Mouse (Mus musculus): Measurements from ENCODE around the gene Bicral. TPM values are rescaled to one million over a fixed set of nuclear protein-coding genes. Genes with fewer than 3 reads are reported as not detected.
A peak's percentile ranks its signal among the peaks of the same experiment; 100 is the strongest.

The Bicral gene
- polyA plus RNA-seq, 1 experiment, result 5.1 TPM

DNA sequence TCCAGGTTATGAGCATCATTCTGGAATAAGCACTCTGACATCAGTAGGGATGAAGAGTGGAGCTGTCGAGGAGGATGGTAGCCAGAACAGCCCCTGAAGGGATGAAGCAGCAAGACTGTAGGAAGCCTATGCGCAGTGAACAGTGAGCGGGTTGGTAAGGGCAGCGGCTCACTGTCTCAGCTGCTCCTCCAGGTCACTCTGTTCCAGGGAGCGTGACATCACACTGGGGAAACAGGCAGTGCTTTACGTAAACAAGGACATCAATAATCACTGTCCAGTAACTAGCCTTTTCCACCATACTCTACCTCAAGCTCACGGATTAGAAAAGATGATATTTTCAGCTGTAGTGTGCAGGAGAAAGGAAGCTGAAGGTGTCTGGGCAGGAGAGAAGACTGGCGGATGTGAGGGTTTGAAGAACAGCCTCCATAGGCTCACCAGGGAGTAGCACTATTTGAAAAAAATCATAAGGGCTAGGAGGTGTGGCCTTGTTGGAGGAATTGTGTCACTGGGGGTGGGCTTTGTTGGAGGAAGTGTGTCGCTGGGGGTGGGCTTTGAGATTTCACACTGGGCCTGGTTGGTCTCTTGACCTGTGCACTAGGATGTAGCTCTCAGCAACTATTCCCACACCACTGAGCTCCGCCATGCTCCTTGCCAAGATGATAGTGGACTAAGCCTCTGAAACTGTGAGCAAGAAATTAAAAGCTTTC is 17.8 kb downstream of the Bicral start:
- Histone ChIP-seq H3ac (ENCODE audit: control insufficient read depth, insufficient read length) (no peak overlapping the region), H3K79me2 (ENCODE audit: control insufficient read depth, insufficient read depth) (peaks cover 5% of the 10 kb centered on the region), H3K36me3 (ENCODE audit: control insufficient read depth, insufficient read depth) (no peaks in the 10 kb centered on the region), H3K27me3 (ENCODE audit: control insufficient read depth, insufficient read depth, insufficient read length) (no peaks in the 10 kb centered on the region), H3K4me2 (ENCODE audit: low read depth) (no peak overlapping the region), H3K4me3 (no peak overlapping the region)
- TF ChIP-seq MYOG (IDR thresholded peaks at IDR 0.05; ENCODE audit: control insufficient read depth in 1 of 3, insufficient read depth in 1 of 3, insufficient read length in 2 of 3, low read depth in 2 of 3) (no peak), MYOD1 (IDR thresholded peaks at IDR 0.05; ENCODE audit: control insufficient read depth in 1 of 3, insufficient read length in 2 of 3, low read depth in 2 of 3) (no peak), SRF (IDR thresholded peaks at IDR 0.05; ENCODE audit: control insufficient read depth, insufficient read length, low read depth) (no peak), E2F4 (IDR thresholded peaks at IDR 0.05; ENCODE audit: insufficient read depth) (no peak)

DNA sequence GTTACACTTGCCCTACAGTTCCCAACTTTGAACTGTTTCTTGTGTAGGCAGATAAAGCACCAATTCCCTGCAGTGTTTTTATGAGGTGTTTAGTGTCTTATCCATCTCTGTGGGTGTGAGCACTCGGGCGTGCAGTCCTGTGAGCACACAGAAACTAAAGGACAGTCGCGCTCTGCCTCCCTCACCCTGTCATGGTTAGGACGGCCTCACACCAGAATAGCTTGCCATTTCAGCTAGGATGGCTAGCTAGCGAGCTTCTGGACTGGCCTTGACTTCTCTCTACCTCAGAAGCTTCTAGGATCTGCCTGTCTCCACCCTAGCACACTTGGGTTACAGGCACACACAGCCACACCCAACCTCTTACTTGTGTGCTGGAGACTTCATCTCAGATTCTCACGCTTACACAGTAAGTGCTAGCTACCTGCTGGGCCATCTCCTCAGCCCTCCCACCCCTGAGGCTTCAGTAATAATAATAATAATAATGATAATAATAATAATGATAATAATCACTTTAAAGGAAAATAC is 19.8 kb downstream of the Bicral start:
- H3K4me3 ChIP-seq, result no peak overlapping the region
- H3K79me2 ChIP-seq (ENCODE audit: control insufficient read depth, insufficient read depth), result no peaks in the 10 kb centered on the region
- no peak for TF ChIP-seq MYOD1 (IDR thresholded peaks at IDR 0.05; ENCODE audit: control insufficient read depth in 1 of 3, insufficient read length in 2 of 3, low read depth in 2 of 3)
- no peak for TF ChIP-seq TCF3 (IDR thresholded peaks at IDR 0.05; ENCODE audit: insufficient read length, low read depth)
- no peak for TF ChIP-seq CEBPB (IDR thresholded peaks at IDR 0.05; ENCODE audit: insufficient read depth, poor library complexity, severe bottlenecking)
- no peak for TF ChIP-seq TCF12 (IDR thresholded peaks at IDR 0.05; ENCODE audit: insufficient read depth, poor library complexity, severe bottlenecking)
- no peak for TF ChIP-seq POLR2AphosphoS2 (IDR thresholded peaks at IDR 0.05; ENCODE audit: insufficient read length, low read depth)
- H3ac ChIP-seq (ENCODE audit: control insufficient read depth, insufficient read length), result no peak overlapping the region
- no peak overlapping the region for H3K4me2 ChIP-seq (ENCODE audit: low read depth)
- no peaks in the 10 kb centered on the region for H3K27me3 ChIP-seq (ENCODE audit: control insufficient read depth, insufficient read depth, insufficient read length)
- H3K36me3 ChIP-seq (ENCODE audit: control insufficient read depth, insufficient read depth), result no peaks in the 10 kb centered on the region

DNA sequence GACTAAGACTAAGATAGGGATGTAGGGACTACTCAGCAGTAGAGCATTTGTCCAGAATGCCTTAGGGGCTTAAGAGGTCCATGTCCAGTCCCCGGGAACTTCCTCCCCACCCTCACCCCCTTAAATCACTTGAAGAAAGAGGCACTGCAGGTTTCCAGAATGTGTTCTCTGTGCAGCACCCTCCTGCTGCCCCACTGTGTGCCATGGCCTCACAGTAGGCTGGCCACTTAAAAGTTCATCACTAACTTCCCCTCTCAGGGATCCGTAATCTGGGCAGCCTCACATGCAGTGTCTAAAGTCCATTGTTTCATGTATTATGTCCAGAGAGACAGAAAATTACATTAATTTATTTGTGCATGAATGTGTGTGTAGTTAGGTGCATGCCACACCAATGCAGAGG is 20.4 kb downstream of the Bicral start:
- TF ChIP-seq USF1 (IDR thresholded peaks at IDR 0.05; ENCODE audit: low read depth), result no peak
- no peak for TF ChIP-seq TCF12 (IDR thresholded peaks at IDR 0.05; ENCODE audit: insufficient read depth, poor library complexity, severe bottlenecking)
- no peak for TF ChIP-seq E2F4 (IDR thresholded peaks at IDR 0.05; ENCODE audit: insufficient read depth)
- no peak for TF ChIP-seq TCF3 (IDR thresholded peaks at IDR 0.05; ENCODE audit: insufficient read length, low read depth)
- TF ChIP-seq CEBPB (IDR thresholded peaks at IDR 0.05; ENCODE audit: insufficient read depth, poor library complexity, severe bottlenecking), result no peak
- TF ChIP-seq MYOD1 (IDR thresholded peaks at IDR 0.05; ENCODE audit: control insufficient read depth in 1 of 3, insufficient read length in 2 of 3, low read depth in 2 of 3), result no peak
- no peak for TF ChIP-seq POLR2A (IDR thresholded peaks at IDR 0.05; ENCODE audit: insufficient read length, low read depth)
- no peak for TF ChIP-seq MYOG (IDR thresholded peaks at IDR 0.05; ENCODE audit: control insufficient read depth in 1 of 3, insufficient read depth in 1 of 3, insufficient read length in 2 of 3, low read depth in 2 of 3)
- TF ChIP-seq POLR2AphosphoS2 (IDR thresholded peaks at IDR 0.05; ENCODE audit: insufficient read length, low read depth), result no peak
- no peak for TF ChIP-seq SRF (IDR thresholded peaks at IDR 0.05; ENCODE audit: control insufficient read depth, insufficient read length, low read depth)
- no peak for TF ChIP-seq REST (IDR thresholded peaks at IDR 0.05; ENCODE audit: insufficient read depth, insufficient read length)
- Histone ChIP-seq H3K4me2 (ENCODE audit: low read depth) (no peak overlapping the region), H3K27me3 (ENCODE audit: control insufficient read depth, insufficient read depth, insufficient read length) (no peaks in the 10 kb centered on the region), H3K4me3 (no peak overlapping the region), H3K36me3 (ENCODE audit: control insufficient read depth, insufficient read depth) (no peaks in the 10 kb centered on the region), H3ac (ENCODE audit: control insufficient read depth, insufficient read length) (no peak overlapping the region), H3K79me2 (ENCODE audit: control insufficient read depth, insufficient read depth) (no peaks in the 10 kb centered on the region)

DNA sequence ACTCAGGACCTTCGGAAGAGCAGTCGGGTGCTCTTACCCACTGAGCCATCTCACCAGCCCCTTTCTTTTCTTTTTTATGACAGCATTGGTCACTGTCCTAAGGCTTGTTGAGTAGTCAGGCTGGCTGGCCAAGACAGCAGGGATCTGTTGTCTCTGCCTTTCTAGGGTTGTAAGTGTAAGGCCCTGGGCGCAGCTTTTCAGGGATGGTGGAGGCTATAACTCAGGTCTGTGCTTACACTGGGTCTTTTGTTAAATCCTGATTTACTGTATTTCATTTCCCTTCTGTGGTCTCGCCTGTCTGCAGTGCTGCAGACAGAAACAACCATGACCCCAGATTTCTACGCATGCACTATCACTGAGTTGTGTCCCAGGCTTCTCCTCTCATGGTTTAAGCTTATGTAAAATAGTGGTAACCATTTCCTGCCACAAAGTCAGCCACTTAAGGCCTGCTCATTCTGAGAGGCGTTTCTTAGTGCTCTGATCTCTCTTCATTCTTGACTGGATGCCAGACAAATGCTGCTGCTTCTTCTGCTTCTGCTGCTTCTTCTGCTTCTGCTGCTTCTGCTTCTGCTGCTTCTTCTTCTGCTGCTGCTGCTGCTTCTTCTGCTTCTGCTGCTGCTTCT is 23.1 kb downstream of the Bicral start:
- no peak overlapping the region for H3K4me2 ChIP-seq (ENCODE audit: low read depth)
- no peak overlapping the region for H3ac ChIP-seq (ENCODE audit: control insufficient read depth, insufficient read length)
- no peak overlapping the region for H3K4me3 ChIP-seq
- H3K27me3 ChIP-seq (ENCODE audit: control insufficient read depth, insufficient read depth, insufficient read length), result no peaks in the 10 kb centered on the region
- H3K79me2 ChIP-seq (ENCODE audit: control insufficient read depth, insufficient read depth), result no peaks in the 10 kb centered on the region
- no peaks in the 10 kb centered on the region for H3K36me3 ChIP-seq (ENCODE audit: control insufficient read depth, insufficient read depth)
- TF ChIP-seq TCF12 (IDR thresholded peaks at IDR 0.05; ENCODE audit: insufficient read depth, poor library complexity, severe bottlenecking) (no peak), MAX (IDR thresholded peaks at IDR 0.05; ENCODE audit: low read depth) (no peak), E2F4 (IDR thresholded peaks at IDR 0.05; ENCODE audit: insufficient read depth) (no peak), SRF (IDR thresholded peaks at IDR 0.05; ENCODE audit: control insufficient read depth, insufficient read length, low read depth) (no peak), TCF3 (IDR thresholded peaks at IDR 0.05; ENCODE audit: insufficient read length, low read depth) (no peak), POLR2AphosphoS2 (IDR thresholded peaks at IDR 0.05; ENCODE audit: insufficient read length, low read depth) (no peak), MYOD1 (IDR thresholded peaks at IDR 0.05; ENCODE audit: control insufficient read depth in 1 of 3, insufficient read length in 2 of 3, low read depth in 2 of 3) (no peak), POLR2A (IDR thresholded peaks at IDR 0.05; ENCODE audit: insufficient read length, low read depth) (no peak), REST (IDR thresholded peaks at IDR 0.05; ENCODE audit: insufficient read depth, insufficient read length) (no peak), CEBPB (IDR thresholded peaks at IDR 0.05; ENCODE audit: insufficient read depth, poor library complexity, severe bottlenecking) (no peak), MYOG (IDR thresholded peaks at IDR 0.05; ENCODE audit: control insufficient read depth in 1 of 3, insufficient read depth in 1 of 3, insufficient read length in 2 of 3, low read depth in 2 of 3) (no peak), USF1 (IDR thresholded peaks at IDR 0.05; ENCODE audit: low read depth) (no peak)

DNA sequence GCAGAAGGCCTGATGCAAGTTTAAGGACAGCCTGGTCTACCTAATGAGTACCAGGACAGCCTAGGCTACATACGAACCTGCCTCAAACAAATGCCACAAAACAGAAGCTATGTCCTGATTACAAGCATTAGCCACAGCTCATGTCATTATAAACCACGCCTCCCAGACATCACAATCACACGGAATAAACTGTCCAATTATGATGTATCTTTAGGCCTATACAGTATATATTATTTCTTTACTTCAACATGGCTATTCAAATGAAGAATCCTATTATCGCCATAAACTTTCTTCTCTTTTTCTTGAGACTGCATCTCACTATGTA is 25.3 kb downstream of the Bicral start:
- TF ChIP-seq MYOD1 (IDR thresholded peaks at IDR 0.05; ENCODE audit: control insufficient read depth in 1 of 3, insufficient read length in 2 of 3, low read depth in 2 of 3) (no peak), USF1 (IDR thresholded peaks at IDR 0.05; ENCODE audit: low read depth) (no peak), REST (IDR thresholded peaks at IDR 0.05; ENCODE audit: insufficient read depth, insufficient read length) (no peak), POLR2AphosphoS2 (IDR thresholded peaks at IDR 0.05; ENCODE audit: insufficient read length, low read depth) (no peak), E2F4 (IDR thresholded peaks at IDR 0.05; ENCODE audit: insufficient read depth) (no peak), MAX (IDR thresholded peaks at IDR 0.05; ENCODE audit: low read depth) (no peak), SRF (IDR thresholded peaks at IDR 0.05; ENCODE audit: control insufficient read depth, insufficient read length, low read depth) (no peak), POLR2A (IDR thresholded peaks at IDR 0.05; ENCODE audit: insufficient read length, low read depth) (no peak), TCF3 (IDR thresholded peaks at IDR 0.05; ENCODE audit: insufficient read length, low read depth) (no peak), TCF12 (IDR thresholded peaks at IDR 0.05; ENCODE audit: insufficient read depth, poor library complexity, severe bottlenecking) (no peak), MYOG (IDR thresholded peaks at IDR 0.05; ENCODE audit: control insufficient read depth in 1 of 3, insufficient read depth in 1 of 3, insufficient read length in 2 of 3, low read depth in 2 of 3) (no peak), CEBPB (IDR thresholded peaks at IDR 0.05; ENCODE audit: insufficient read depth, poor library complexity, severe bottlenecking) (no peak)
- H3K4me2 ChIP-seq (ENCODE audit: low read depth), result peak overlapping the region; percentile 12
- no peak overlapping the region for H3K4me3 ChIP-seq
- no peaks in the 10 kb centered on the region for H3K79me2 ChIP-seq (ENCODE audit: control insufficient read depth, insufficient read depth)
- H3K36me3 ChIP-seq (ENCODE audit: control insufficient read depth, insufficient read depth), result no peaks in the 10 kb centered on the region
- H3K27me3 ChIP-seq (ENCODE audit: control insufficient read depth, insufficient read depth, insufficient read length), result no peaks in the 10 kb centered on the region
- no peak overlapping the region for H3ac ChIP-seq (ENCODE audit: control insufficient read depth, insufficient read length)

Measured in myocyte (in vitro differentiated cells).